Mouse (Mus musculus) gastrocnemius, postnatal 14 days (tissue): ENCODE data around the gene S1pr5. TPM values are rescaled to one million over a fixed set of nuclear protein-coding genes. Genes with fewer than 3 reads are reported as not detected.
"Not testable (repeated sequence)": the region's sequence is repeated elsewhere in the genome, so short reads cannot be mapped to it uniquely, and the experiment has no call there.

ENCODE experiments used
- DNase-seq: peaks from one replicate; pipeline ENCODE4 v3.0.0; 2021; ENCODE audit warnings: mixed read lengths
- intact Hi-C: fragments of 180-260 bp; cut with DNase I; formaldehyde crosslinking; loops from one replicate; pipeline ENCODE4 v1.15.1; 2025; ENCODE audit warnings: low total_unique reads
- total RNA-seq, 2 experiments: library from RNA; stranded (reverse); gene quantifications; 2 replicates each; pipeline ENCODE4 v1.2.3; 2021

The S1pr5 gene
- total RNA-seq, 2 experiments from 2014 or later, result 0.10 to 0.27 TPM

DNA sequence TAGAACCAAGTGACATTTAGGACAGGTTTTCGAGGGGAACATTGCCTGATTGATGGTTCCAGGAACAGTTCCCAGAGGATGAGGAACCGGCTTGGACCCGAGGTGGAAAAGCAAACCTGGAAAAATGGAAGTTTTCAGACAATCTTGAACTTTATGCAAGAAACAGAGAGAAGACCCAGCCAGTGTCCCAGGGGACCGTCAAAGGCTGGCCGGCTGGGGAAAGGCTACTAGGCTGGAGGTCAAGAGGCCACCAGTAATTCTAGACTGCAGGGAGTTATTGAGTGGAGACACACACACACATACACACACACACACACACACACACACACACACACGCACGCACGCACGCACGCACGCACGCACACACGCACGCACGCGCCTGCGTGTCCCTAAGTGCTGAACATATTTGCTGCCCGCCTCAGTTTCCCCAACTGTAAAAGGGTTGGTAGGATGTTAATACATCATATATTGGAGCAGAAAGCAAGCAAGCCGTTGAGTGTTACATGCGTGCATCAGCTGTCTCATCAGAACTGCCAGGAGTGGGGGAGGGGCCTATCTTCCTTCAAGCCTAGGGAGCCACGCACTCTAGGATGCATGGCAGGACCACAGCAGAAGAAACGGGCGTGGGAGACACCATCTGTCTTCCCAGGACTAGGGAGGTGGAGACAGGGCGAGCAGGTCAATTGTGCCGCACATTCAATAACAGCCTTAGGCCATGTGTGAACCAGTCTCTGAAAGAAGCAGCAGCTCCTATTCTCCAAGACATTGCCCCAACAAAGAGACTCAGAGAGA is 32.0 kb downstream of the S1pr5 start:
- DNase-seq, result no peak
- intact Hi-C loops, result no loop called here

DNA sequence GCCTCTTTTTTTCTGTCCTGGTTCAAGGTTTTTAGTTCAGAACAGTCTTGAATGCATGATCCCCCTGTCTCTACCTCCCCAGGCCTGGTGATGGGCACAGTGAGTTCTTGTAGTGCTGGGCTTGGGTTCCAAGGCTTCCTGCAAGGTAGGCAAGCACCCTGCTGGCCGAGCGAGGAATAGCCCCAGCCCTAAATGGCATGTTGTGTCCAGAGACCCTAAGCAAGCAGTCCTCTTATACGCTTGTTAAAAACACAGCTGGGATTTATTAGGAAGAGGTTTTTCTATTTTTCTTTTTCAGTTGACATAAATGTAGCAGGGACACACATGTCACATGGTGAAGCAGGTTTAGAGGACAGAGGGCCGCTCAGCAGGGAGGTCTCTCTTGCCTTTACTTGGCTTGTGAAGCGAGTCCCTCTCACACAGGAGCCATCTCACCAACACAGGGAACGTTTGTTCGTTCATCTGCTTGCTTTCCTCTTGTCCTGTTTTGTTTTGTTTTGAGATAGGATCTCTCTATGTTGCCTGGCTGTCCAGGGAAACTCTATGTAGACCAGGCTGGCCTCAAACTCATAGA is 34.5 kb downstream of the S1pr5 start:
- DNase-seq, result no peak
- intact Hi-C loops, result no loop called here

DNA sequence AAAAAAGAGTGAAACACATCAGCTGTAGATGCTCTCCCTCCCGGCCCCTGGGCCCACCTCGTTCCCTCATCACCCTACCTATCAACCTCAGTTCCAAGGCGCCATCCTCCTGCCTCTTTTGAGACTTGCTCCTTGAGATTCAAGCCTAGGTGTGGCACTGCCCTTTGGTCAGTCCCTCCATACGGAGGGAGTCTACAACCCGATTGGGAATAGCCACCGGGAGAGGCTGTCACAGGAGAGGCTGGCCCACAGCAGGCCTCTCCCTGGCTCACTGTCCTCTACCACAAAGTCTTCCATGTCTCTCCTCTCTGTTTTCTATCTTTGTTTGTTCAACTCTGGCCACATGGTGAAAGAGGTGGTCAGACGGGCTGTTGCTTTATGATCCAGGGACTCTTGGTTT is 36.6 kb downstream of the S1pr5 start:
- DNase-seq, result no peak
- intact Hi-C loops, result no loop called here

DNA sequence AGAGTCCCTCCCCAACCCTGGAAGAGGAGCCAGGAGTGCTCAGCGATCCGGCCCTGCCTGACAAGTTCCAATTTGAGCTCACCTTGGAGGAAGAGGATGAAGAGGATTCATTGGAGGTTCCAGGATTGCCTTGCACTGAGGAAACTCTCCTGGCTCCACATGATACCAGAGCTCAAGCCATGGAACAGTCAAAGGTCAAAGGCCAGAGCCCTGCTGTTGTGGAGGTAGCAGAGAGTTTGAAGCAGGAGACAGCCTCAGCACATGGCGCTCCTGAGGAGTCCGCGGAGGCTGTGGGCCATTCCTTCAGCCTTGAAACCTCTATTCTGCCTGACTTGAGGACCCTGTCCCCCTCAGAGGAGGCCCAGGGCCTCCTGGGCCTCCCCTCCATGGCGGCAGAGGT is 37.4 kb downstream of the S1pr5 start:
- no peak for DNase-seq
- intact Hi-C loops, result no loop called here

DNA sequence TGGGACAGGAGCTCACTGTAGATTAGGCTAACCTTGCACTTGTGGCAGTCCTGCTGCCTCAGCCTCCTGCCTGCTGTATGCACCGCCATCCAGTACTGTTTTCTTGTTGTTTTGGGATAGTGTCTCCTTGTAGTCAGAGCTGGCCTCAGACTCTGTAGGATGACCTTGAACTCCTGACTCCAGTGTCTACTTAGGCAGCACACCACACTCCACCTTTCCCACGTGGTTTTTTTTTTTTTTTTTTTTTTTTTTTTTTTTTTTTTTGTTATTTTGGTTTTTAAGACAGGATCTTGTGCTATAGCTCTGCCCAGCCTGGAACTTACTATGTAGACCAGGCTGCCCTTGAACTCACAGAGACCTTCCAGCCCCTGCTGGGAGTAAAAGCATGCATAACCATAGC is 39.6 kb downstream of the S1pr5 start:
- no peak for DNase-seq
- intact Hi-C loops, result no loop called here

DNA sequence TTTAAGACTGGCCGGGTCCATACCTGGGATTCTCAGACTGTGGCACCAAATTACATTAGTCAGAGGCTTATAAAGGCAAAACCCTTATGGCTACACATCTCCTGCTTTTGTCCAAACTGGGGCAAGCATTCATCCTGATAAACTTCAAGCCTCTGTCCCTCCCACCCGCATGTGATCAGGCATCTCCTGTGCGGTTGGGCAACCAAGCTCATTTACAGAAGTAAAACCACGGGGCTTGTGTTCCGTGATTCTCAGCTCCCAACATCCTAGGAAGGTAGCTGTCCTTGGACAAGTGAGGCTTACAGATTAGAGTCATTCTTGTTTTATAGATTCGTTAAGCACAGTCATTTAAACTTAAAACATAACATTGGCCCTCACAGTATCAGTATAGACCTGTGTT is 41.4 kb downstream of the S1pr5 start:
- intact Hi-C loops, result no loop called here
- no peak for DNase-seq

DNA sequence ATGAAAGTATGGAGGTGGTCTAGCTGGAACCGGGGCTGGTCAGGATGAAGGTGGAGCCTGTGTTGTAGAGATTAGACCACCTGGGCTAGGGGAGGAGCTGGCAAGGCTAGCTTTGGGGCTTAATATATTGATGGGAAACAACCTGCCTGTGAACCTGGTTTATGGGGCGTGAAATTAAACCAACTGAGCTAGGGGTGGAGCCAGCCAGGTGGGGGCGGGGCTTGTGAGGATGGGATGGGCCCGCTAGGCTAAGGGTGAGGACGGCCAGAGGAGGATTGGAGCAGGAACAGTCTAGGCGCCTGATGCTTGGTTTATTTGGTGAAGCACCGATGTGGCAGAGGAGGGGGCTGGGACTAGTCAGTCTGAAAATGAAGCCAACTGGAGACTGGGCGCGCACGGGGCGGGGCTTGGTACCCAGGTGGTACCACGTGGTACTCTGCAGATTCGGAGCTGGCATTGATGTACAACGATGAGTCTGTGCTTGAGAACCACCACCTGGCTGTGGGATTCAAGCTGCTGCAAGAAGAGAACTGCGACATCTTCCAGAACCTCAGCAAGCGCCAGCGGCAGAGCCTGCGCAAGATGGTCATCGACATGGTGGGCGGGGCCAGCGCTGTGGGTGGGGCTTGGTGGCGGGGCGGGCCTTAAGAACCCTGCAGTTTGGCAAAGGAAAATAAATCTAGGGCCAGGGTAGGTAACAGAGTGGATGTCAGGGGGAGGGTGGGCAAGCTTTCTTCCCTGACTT is 43.5 kb downstream of the S1pr5 start:
- intact Hi-C loops, result no loop called here

DNA sequence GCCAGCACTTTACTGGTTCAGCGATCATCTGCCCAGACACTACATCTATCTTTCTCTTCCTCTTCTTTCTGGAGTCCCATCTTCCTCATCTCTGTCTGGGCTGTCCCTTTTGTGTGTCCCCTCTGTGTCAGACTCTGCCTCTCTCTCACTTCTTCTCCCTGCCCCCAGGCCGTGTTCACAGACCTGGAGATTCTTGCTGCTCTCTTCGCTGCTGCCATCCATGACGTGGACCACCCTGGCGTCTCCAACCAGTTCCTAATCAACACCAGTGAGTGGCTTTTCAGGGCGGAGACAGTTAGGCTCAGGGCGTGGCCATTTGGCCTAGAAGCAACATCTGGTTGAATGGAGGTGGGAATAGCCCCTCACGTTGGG is 44.1 kb downstream of the S1pr5 start:
- no peak for DNase-seq
- intact Hi-C loops, result no loop called here

More for the DNA sequence above, 43.5 kb downstream of the S1pr5 start:
- no peak for DNase-seq

DNA sequence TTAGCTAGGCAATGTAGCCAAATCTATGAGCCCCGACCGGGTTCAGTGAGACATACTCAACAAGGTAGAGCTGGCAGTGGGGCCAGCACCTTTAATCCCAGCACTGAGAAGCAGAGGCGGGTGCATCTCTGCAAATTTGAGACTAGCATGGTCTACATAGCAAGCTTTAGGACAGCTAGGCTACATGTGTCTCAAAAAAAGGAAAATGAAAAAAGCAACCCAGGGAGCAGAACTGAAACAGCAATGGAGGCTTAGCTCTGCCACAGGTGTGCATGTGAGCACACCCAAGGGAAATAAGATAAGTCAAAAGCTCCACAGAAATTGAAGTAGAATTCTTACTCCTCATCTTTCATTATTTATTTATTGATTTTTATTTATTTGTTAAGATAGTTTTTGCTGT is 49.3 kb downstream of the S1pr5 start:
- no peak for DNase-seq
- intact Hi-C loops, result no loop called here

DNA sequence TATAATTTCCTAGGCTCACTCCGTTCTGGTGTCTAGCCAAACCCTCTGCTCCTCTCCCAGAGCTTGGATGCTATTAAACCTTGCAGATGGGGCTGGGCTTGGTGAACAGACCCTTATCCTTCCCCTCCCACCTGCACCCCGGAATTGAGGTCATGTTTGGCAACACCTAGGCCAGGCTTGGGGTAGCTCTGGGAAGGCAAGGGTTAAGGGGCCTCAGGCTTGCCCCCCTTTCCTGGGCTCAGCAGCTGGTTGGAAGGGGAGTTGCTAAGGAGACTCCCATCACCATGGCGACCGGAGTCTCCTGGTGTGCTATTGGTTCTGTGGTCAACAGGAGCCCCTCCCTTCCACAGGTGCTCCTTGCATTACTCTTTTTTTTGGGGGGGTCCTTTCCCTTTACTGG is 50.3 kb downstream of the S1pr5 start:
- intact Hi-C loops, result no loop called here

DNA sequence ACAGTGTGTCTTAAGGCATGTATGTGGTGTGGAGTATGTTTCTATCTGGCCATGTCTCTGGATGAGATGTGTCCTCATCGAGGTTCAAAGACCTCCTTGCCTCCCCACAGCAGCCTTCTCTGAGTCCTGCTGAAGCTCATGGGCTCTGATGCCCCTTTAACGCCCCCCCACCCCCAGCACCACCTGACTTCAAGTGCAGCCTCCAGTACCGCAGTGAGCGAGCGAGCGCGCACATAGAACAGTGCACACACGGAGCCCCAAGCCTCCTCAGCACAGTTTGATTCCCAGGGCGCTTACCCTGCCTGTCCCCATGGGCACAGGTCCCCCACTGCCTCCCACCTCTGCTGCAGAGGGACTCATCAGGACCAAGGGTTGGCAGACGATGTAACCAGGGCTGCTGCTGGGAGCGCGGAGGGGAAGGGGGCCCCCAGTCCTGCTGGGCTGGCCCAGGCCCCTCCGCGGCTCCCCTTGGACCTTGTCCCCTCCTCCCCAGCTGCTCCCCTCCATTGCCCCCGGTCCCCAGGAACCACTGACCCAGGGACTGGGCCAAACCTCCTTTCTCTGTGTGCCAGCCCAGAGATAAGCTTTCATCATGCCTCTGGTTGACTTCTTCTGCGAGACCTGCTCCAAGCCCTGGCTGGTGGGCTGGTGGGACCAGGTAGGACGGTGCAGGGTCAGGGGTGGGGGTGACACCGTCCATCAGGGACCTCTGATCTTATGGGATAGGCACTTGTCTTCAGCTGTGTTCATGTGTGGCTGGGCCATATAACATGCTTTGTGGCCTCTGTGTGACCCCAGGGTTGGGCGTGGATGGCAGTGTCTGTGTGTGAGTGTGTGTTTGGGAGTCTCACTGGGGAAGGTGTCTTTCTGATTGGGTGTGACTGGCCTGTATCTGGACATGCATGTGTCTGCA is 51.5 kb downstream of the S1pr5 start:
- intact Hi-C loops, result no loop called here
- DNase-seq, result no peak

More for the DNA sequence above, 50.3 kb downstream of the S1pr5 start:
- DNase-seq, result no peak

DNA sequence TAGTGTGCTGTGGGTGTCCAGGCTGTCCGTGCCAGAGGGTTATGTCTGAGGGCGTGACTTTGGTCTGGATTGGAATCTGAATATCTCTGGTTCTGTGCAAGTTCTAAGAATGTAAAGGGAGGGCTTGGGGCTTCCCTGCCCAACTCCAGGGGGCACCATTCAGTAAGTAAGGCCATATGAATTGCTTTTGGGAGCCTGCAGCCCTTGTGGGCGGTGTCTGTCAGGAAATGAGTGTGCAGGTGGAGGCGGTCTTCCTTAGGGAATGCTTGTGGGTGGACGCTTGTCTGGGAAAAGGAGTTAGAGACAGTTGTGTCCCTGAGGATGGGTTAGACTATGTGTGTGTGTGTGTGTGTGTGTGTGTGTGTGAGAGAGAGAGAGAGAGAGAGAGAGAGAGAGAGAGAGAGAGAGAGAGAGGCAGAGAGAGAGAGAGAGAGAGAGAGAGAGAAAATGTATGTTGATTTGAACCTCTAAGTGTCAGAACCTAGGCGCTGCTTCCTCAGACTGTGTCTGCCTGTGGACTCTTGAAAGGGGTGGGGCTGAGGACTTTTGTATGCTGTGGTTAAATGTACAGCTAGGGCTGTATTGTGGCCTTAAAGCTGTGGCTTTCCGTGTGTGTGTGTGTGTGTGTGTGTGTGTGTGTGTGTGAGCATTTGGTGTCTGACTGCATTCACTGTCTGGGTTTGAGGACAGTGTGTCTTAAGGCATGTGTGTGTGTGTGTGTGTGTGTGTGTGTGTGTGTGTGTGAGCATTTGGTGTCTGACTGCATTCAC is 52.3 kb downstream of the S1pr5 start:
- intact Hi-C loops, result not testable (repeated sequence)

DNA sequence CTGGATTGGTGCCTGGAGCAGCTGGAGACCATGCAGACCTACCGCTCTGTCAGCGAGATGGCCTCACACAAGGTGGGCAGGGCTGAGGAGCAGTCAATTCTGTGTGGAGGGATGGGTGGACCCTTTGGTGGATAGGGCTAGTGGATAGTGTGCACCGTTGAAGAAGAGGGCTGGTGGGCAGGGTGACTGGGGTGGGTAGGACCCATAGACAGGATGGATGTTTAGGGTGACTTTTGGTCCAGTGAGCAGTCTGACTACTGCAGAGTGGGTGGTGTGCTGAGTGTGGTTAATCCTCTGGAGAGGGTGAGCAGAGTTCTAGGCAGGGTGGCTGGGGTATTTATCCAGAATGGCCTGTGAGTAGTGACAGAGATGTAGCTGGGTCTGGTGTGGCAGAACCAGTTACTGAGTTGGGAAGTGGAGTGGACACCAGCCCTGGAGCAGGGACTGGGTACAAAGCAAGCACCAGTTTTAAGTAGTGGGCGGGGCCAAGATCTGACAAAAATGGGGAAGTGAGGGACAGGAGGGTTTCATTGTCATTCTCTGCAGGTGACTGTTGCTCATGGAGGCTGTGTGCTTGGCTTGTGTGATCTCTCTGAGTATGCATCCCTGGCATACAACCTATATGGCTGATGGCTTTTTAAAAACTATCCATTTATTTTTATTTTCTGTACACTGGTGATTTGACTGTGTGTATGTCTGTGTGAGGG is 53.3 kb downstream of the S1pr5 start:
- DNase-seq, result no peak
- intact Hi-C loops, result no loop called here

More for the DNA sequence above, 52.3 kb downstream of the S1pr5 start:
- DNase-seq, result not testable (repeated sequence)

DNA sequence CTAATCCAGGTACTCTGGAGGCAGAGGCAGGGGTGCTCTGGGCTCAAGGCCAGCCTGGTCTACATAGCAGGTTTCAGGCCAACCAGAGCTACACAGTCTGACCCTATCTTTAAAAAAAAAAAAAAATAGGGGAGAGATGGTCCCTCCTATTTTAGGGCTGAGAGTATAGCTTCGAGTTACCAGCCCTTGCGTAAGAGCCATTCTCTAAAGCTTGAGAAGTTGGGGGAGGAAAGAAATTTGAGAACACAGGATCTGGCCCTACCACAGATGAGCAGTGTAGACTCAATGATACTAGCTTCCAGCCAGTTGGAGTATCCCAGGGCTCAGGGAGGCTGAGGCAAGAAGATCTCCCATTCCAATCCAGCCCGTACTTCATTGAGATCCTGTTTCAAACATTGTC is 54.5 kb downstream of the S1pr5 start:
- DNase-seq, result no peak
- intact Hi-C loops, result no loop called here

Other genes with a start within 250 kb of the S1pr5 start
- 10 to 100 TPM; 50.8 to 54.9 TPM for gene Mrpl4, start 245.7 kb downstream of the S1pr5 start, total RNA-seq
- 1 to 10 TPM; 3.1 to 3.4 TPM for gene Icam1, start 232.5 kb downstream of the S1pr5 start, total RNA-seq
- under 1 TPM; 0.29 to 0.43 TPM for gene Icam4, start 219.1 kb downstream of the S1pr5 start, total RNA-seq
- gene Icam5, start 216.4 kb downstream of the S1pr5 start, total RNA-seq, result under 1 TPM; 0.07 to 0.10 TPM
- gene Zglp1, start 181.3 kb downstream of the S1pr5 start, total RNA-seq, result not detected
- under 1 TPM in 1 of 2 experiments, not detected in 1; 0.13 TPM for gene Gm49373, start 175.3 kb downstream of the S1pr5 start, total RNA-seq
- 10 to 100 TPM; 25.5 to 26.5 TPM for gene Fdx1l, start 174.8 kb downstream of the S1pr5 start, total RNA-seq
- 1 to 10 TPM in 1 of 2 experiments, under 1 TPM in 1; 0.92 to 1.1 TPM for gene Gm38431, start 156.4 kb downstream of the S1pr5 start, total RNA-seq
- 10 to 100 TPM; 16.2 to 19.6 TPM for gene Raver1, start 156.4 kb downstream of the S1pr5 start, total RNA-seq
- gene Tyk2, start 117.2 kb downstream of the S1pr5 start, total RNA-seq, result 1 to 10 TPM; 4.9 to 5.3 TPM
- 100 to 1,000 TPM; 138 to 139 TPM for gene Cdc37, start 98.5 kb downstream of the S1pr5 start, total RNA-seq
- gene Pde4a, start 82.7 kb downstream of the S1pr5 start, total RNA-seq, result 10 to 100 TPM; 26.1 to 27.1 TPM
- gene Keap1, start 9.1 kb downstream of the S1pr5 start, total RNA-seq, result 10 to 100 TPM; 53.6 to 55.2 TPM
- gene Atg4d, start 16.9 kb upstream of the S1pr5 start, total RNA-seq, result 10 to 100 TPM; 36.2 to 39.6 TPM
- 10 to 100 TPM; 10.5 to 11.9 TPM for gene Kri1, start 39.5 kb upstream of the S1pr5 start, total RNA-seq
- 10 to 100 TPM; 12.0 to 13.2 TPM for gene Cdkn2d, start 43.0 kb upstream of the S1pr5 start, total RNA-seq
- not detected for gene Ap1m2, start 63.9 kb upstream of the S1pr5 start, total RNA-seq
- gene Slc44a2, start 72.3 kb upstream of the S1pr5 start, total RNA-seq, result 100 to 1,000 TPM; 104 to 117 TPM
- 10 to 100 TPM; 22.3 to 28.5 TPM for gene Ilf3, start 119.4 kb upstream of the S1pr5 start, total RNA-seq
- 1 to 10 TPM; 5.5 to 8.1 TPM for gene Qtrt1, start 163.4 kb upstream of the S1pr5 start, total RNA-seq
- gene Dnm2, start 176.5 kb upstream of the S1pr5 start, total RNA-seq, result 10 to 100 TPM; 47.8 to 48.0 TPM